8 mouse cellular contexts compared by ENCODE assay signal in genomic region chr11:98953835-98954320, GRCm38 (mm10). TPM values are rescaled to one million over a fixed set of nuclear protein-coding genes. Genes with fewer than 3 reads are reported as not detected.
DNase-seq lines count a peak whose midpoint lies in the region; ATAC-seq and TF ChIP-seq lines count a peak whose summit lies in the region.

No protein-coding gene starts in this region.

- ATAC-seq in lung, embryonic 16.5 days (ENCODE audit: low read depth) = no peak
- ATAC-seq in forebrain, embryonic 12.5 days (ENCODE audit: low FRiP score) = no peak
- 0 out of 2 replicates have a peak, but pooled peaks have one; percentile 12 for ATAC-seq in intestine, embryonic 16.5 days
- no peak for ATAC-seq in neural tube, embryonic 13.5 days (ENCODE audit: low read depth)

- TF ChIP-seq CTCF in lung, adult 2 months (IDR thresholded peaks at IDR 0.05; ENCODE audit: insufficient read depth, low read length) = no peak

- H3K4me1 ChIP-seq in lung, embryonic 16.5 days (replicated peaks; ENCODE audit: control insufficient read depth, insufficient read depth, low read length) = peaks cover 66% of the 10 kb centered on the region
- peaks cover 52% of the 10 kb centered on the region for H3K4me1 ChIP-seq in lung, adult 2 months (ENCODE audit: control insufficient read depth, insufficient read depth, low read length)
- H3K4me1 ChIP-seq in forebrain, embryonic 12.5 days = peaks cover 52% of the 10 kb centered on the region
- H3K4me1 ChIP-seq in intestine, embryonic 16.5 days (ENCODE audit: control insufficient read depth, insufficient read depth, low read length) = peaks cover 65% of the 10 kb centered on the region
- H3K4me1 ChIP-seq in neural tube, embryonic 13.5 days (replicated peaks) = peaks cover 72% of the 10 kb centered on the region

- no peaks in the 10 kb centered on the region for H3K9me3 ChIP-seq in lung, embryonic 16.5 days (ENCODE audit: control insufficient read depth, low read length)
- no peaks in the 10 kb centered on the region for H3K9me3 ChIP-seq in forebrain, embryonic 12.5 days
- no peaks in the 10 kb centered on the region for H3K9me3 ChIP-seq in intestine, embryonic 16.5 days (ENCODE audit: control insufficient read depth, low read length)
- H3K9me3 ChIP-seq in neural tube, embryonic 13.5 days = no peaks in the 10 kb centered on the region

- H3K36me3 ChIP-seq in lung, embryonic 16.5 days (ENCODE audit: control insufficient read depth, insufficient read depth, low read length) = peaks cover 4% of the 10 kb centered on the region
- 0 out of 2 replicates have a peak, but pooled peaks cover 5% of the 10 kb centered on the region for H3K36me3 ChIP-seq in forebrain, embryonic 12.5 days (replicated peaks)
- H3K36me3 ChIP-seq in intestine, embryonic 16.5 days (ENCODE audit: control insufficient read depth, insufficient read depth, low read length) = peaks cover 8% of the 10 kb centered on the region; the same call in 1 of the 2 replicates
- H3K36me3 ChIP-seq in neural tube, embryonic 13.5 days = peaks cover 7% of the 10 kb centered on the region; the same call in 1 of the 2 replicates

- peak overlapping the region; percentile 80 for H3K27ac ChIP-seq in lung, embryonic 16.5 days (ENCODE audit: low read length)
- 0 out of 2 replicates have a peak overlapping the region, but pooled peaks have one; percentile 80 for H3K27ac ChIP-seq in forebrain, embryonic 12.5 days
- H3K27ac ChIP-seq in intestine, embryonic 16.5 days (ENCODE audit: low read length) = peak overlapping the region; percentile 82
- peak overlapping the region; percentile 87 for H3K27ac ChIP-seq in neural tube, embryonic 13.5 days (replicated peaks)

- peak overlapping the region; percentile 47; the same call in 1 of the 2 replicates for H3K9ac ChIP-seq in lung, embryonic 16.5 days (ENCODE audit: low read length)
- no peak overlapping the region for H3K9ac ChIP-seq in forebrain, embryonic 12.5 days
- peak overlapping the region; percentile 17 for H3K9ac ChIP-seq in intestine, embryonic 16.5 days (ENCODE audit: low read depth, low read length)
- H3K9ac ChIP-seq in neural tube, embryonic 13.5 days = no peak overlapping the region

- no peak for TF ChIP-seq POLR2A in lung, adult 2 months (IDR thresholded peaks at IDR 0.05; ENCODE audit: borderline replicate concordance, extremely low read depth, low read depth, low read length)

- H3K4me2 ChIP-seq in lung, embryonic 16.5 days (ENCODE audit: low read depth, low read length) = peak overlapping the region; percentile 42
- peak overlapping the region; percentile 40 for H3K4me2 ChIP-seq in forebrain, embryonic 12.5 days
- H3K4me2 ChIP-seq in intestine, embryonic 16.5 days (ENCODE audit: low read depth, low read length) = peak overlapping the region; percentile 36; the same call in 1 of the 2 replicates
- peak overlapping the region; percentile 38 for H3K4me2 ChIP-seq in neural tube, embryonic 13.5 days

- no peaks in the 10 kb centered on the region for H3K27me3 ChIP-seq in lung, embryonic 16.5 days (ENCODE audit: control insufficient read depth, insufficient read depth, low read depth, low read length)
- H3K27me3 ChIP-seq in forebrain, embryonic 12.5 days = no peaks in the 10 kb centered on the region
- H3K27me3 ChIP-seq in intestine, embryonic 16.5 days (replicated peaks; ENCODE audit: control insufficient read depth, insufficient read depth, low read length) = no peaks in the 10 kb centered on the region
- no peaks in the 10 kb centered on the region for H3K27me3 ChIP-seq in neural tube, embryonic 13.5 days

- 11% methylated on average over 13 of the region's 13 CpGs for WGBS in lung, embryonic 16.5 days
- WGBS in lung, adult 2 months = 17% methylated on average over 13 of the region's 13 CpGs
- 41% methylated on average over 13 of the region's 13 CpGs for WGBS in forebrain, embryonic 12.5 days
- 20% methylated on average over 13 of the region's 13 CpGs for WGBS in intestine, embryonic 16.5 days
- 34% methylated on average over 13 of the region's 13 CpGs for WGBS in neural tube, embryonic 13.5 days

- H3K4me3 ChIP-seq in lung, embryonic 16.5 days (ENCODE audit: low read length) = 0 out of 2 replicates have a peak overlapping the region, but pooled peaks have one; percentile 2
- H3K4me3 ChIP-seq in lung, adult 2 months (replicated peaks; ENCODE audit: extremely low read depth, low read depth, low read length) = no peak overlapping the region
- H3K4me3 ChIP-seq in forebrain, embryonic 12.5 days (replicated peaks) = no peak overlapping the region
- H3K4me3 ChIP-seq in intestine, embryonic 16.5 days (ENCODE audit: low read length) = peak overlapping the region; percentile 7; the same call in 1 of the 2 replicates
- no peak overlapping the region for H3K4me3 ChIP-seq in neural tube, embryonic 13.5 days

- DNase-seq in lung, adult 2 months = no peak
- DNase-seq in yolk sac, embryonic 10.5 days (ENCODE audit: low spot score) = no peak
- no peak for DNase-seq in spleen, postnatal 14 days (ENCODE audit: low spot score in 2 of 2)
- no peak for DNase-seq in spleen, postnatal 36 days (ENCODE audit: low spot score in 2 of 2)

RNA-seq across cellular contexts. Expression of gene Rara, which starts 26.3 kb away (rescaled TPM):
- polyA plus RNA-seq in lung, embryonic 16.5 days (2015; fragmentation: Nextera tagmentation; extraction: Ambion mirVana) = 35.4 and 37.2 TPM in 2 replicates
- polyA plus RNA-seq in lung, adult 2 months (2012; rRNA removed) = 59.0 and 62.2 TPM in 2 replicates
- polyA plus RNA-seq in forebrain, embryonic 12.5 days (2016; fragmentation: Nextera tagmentation; extraction: Ambion mirVana) = 14.0 and 16.4 TPM in 2 replicates
- 28.2 and 31.2 TPM in 2 replicates for polyA plus RNA-seq in intestine, embryonic 16.5 days (2015; fragmentation: Nextera tagmentation; extraction: Ambion mirVana)
- 24.0 and 26.7 TPM in 2 replicates for polyA plus RNA-seq in neural tube, embryonic 13.5 days (2015; fragmentation: Nextera tagmentation; extraction: Ambion mirVana)

RNA-seq across cellular contexts. Expression of gene Gjd3, which starts 28.9 kb away (rescaled TPM):
- 0.31 TPM in 1 of 2 replicates, not detected in the other for polyA plus RNA-seq in lung, embryonic 16.5 days (2015; fragmentation: Nextera tagmentation; extraction: Ambion mirVana)
- polyA plus RNA-seq in lung, adult 2 months (2012; rRNA removed) = 0.29 and 0.40 TPM in 2 replicates
- polyA plus RNA-seq in forebrain, embryonic 12.5 days (2016; fragmentation: Nextera tagmentation; extraction: Ambion mirVana) = 0.24 and 0.47 TPM in 2 replicates
- polyA plus RNA-seq in intestine, embryonic 16.5 days (2015; fragmentation: Nextera tagmentation; extraction: Ambion mirVana) = 0.17 TPM in 1 of 2 replicates, not detected in the other
- 1.4 and 1.5 TPM in 2 replicates for polyA plus RNA-seq in neural tube, embryonic 13.5 days (2015; fragmentation: Nextera tagmentation; extraction: Ambion mirVana)

RNA-seq across cellular contexts. Expression of gene Cdc6, which starts 46.3 kb away (rescaled TPM):
- 34.0 and 38.3 TPM in 2 replicates for polyA plus RNA-seq in lung, embryonic 16.5 days (2015; fragmentation: Nextera tagmentation; extraction: Ambion mirVana)
- 0.16 and 0.25 TPM in 2 replicates for polyA plus RNA-seq in lung, adult 2 months (2012; rRNA removed)
- 38.0 and 43.1 TPM in 2 replicates for polyA plus RNA-seq in forebrain, embryonic 12.5 days (2016; fragmentation: Nextera tagmentation; extraction: Ambion mirVana)
- 18.9 and 23.0 TPM in 2 replicates for polyA plus RNA-seq in intestine, embryonic 16.5 days (2015; fragmentation: Nextera tagmentation; extraction: Ambion mirVana)
- polyA plus RNA-seq in neural tube, embryonic 13.5 days (2015; fragmentation: Nextera tagmentation; extraction: Ambion mirVana) = 4.2 and 4.7 TPM in 2 replicates

Comparison
In these comparisons a context has a peak if more than half of its experiments do, and no peak if none do; other contexts are left out.
1. H3K4me3 ChIP-seq: peak in lung, embryonic 16.5 days (single experiment) and intestine, embryonic 16.5 days (single experiment); none in lung, adult 2 months (single experiment), forebrain, embryonic 12.5 days (single experiment) and neural tube, embryonic 13.5 days (single experiment).
2. H3K9ac ChIP-seq: peak in lung, embryonic 16.5 days (single experiment) and intestine, embryonic 16.5 days (single experiment); none in forebrain, embryonic 12.5 days (single experiment) and neural tube, embryonic 13.5 days (single experiment).
3. Peak in every context shown above with its lines, with median percentiles within 50 percentile points of each other: H3K27ac ChIP-seq and H3K4me2 ChIP-seq.